Mouse (Mus musculus): ENCODE measurements around the gene Lrrc8d. TPM values are rescaled to one million over a fixed set of nuclear protein-coding genes. Genes with fewer than 3 reads are reported as not detected.

Gene Lrrc8d
- total RNA-seq, 2 experiments from 2014 or later: 47.9 to 57.7 TPM

GRCm38 (mm10) chr5:105761848-105762482 is 62.2 kb downstream of the Lrrc8d start:
- DNase-seq (ENCODE audit: extremely low spot score in 1 of 2, low spot score in 1 of 2): no peak

- DNase-seq (ENCODE audit: extremely low spot score in 1 of 2, low spot score in 1 of 2): no peak
These were observed 64.6 kb downstream of the Lrrc8d start for GRCm38 (mm10) chr5:105764369-105764768.

- no peak for DNase-seq (ENCODE audit: extremely low spot score in 1 of 2, low spot score in 1 of 2)
These were observed 65.6 kb downstream of the Lrrc8d start for GRCm38 (mm10) chr5:105765386-105765785.

GRCm38 (mm10) chr5:105776368-105776767 is 76.6 kb downstream of the Lrrc8d start:
- no peak for DNase-seq (ENCODE audit: extremely low spot score in 1 of 2, low spot score in 1 of 2)

GRCm38 (mm10) chr5:105776978-105777593 is 77.3 kb downstream of the Lrrc8d start:
- no peak for DNase-seq (ENCODE audit: extremely low spot score in 1 of 2, low spot score in 1 of 2)

- DNase-seq (ENCODE audit: extremely low spot score in 1 of 2, low spot score in 1 of 2): no peak
These were observed 77.9 kb downstream of the Lrrc8d start for GRCm38 (mm10) chr5:105777645-105778044.

GRCm38 (mm10) chr5:105778189-105778588 is 78.4 kb downstream of the Lrrc8d start:
- no peak for DNase-seq (ENCODE audit: extremely low spot score in 1 of 2, low spot score in 1 of 2)

- DNase-seq (ENCODE audit: extremely low spot score in 1 of 2, low spot score in 1 of 2): no peak
These were observed 79.0 kb downstream of the Lrrc8d start for GRCm38 (mm10) chr5:105778723-105779122.

GRCm38 (mm10) chr5:105779331-105779730 is 79.6 kb downstream of the Lrrc8d start:
- DNase-seq (ENCODE audit: extremely low spot score in 1 of 2, low spot score in 1 of 2): no peak

GRCm38 (mm10) chr5:105783848-105784247 is 84.1 kb downstream of the Lrrc8d start:
- no peak for DNase-seq (ENCODE audit: extremely low spot score in 1 of 2, low spot score in 1 of 2)

- no peak for DNase-seq (ENCODE audit: extremely low spot score in 1 of 2, low spot score in 1 of 2)
These were observed 85.0 kb downstream of the Lrrc8d start for GRCm38 (mm10) chr5:105784724-105785123.

- no peak for DNase-seq (ENCODE audit: extremely low spot score in 1 of 2, low spot score in 1 of 2)
These were observed 87.8 kb downstream of the Lrrc8d start for GRCm38 (mm10) chr5:105787577-105787976.

- DNase-seq (ENCODE audit: extremely low spot score in 1 of 2, low spot score in 1 of 2): no peak
These were observed 90.0 kb downstream of the Lrrc8d start for GRCm38 (mm10) chr5:105789801-105790200.

GRCm38 (mm10) chr5:105792331-105792801 is 92.6 kb downstream of the Lrrc8d start:
- DNase-seq (ENCODE audit: extremely low spot score in 1 of 2, low spot score in 1 of 2): no peak

GRCm38 (mm10) chr5:105792853-105793547 is 93.2 kb downstream of the Lrrc8d start:
- DNase-seq (ENCODE audit: extremely low spot score in 1 of 2, low spot score in 1 of 2): peak in 1 of 2 experiments; percentile 14

- DNase-seq (ENCODE audit: extremely low spot score in 1 of 2, low spot score in 1 of 2): no peak
These were observed 93.8 kb downstream of the Lrrc8d start for GRCm38 (mm10) chr5:105793548-105793940.

GRCm38 (mm10) chr5:105798421-105798820 is 98.7 kb downstream of the Lrrc8d start:
- no peak for DNase-seq (ENCODE audit: extremely low spot score in 1 of 2, low spot score in 1 of 2)

- DNase-seq (ENCODE audit: extremely low spot score in 1 of 2, low spot score in 1 of 2): no peak
These were observed 100.3 kb downstream of the Lrrc8d start for GRCm38 (mm10) chr5:105799850-105800635.

GRCm38 (mm10) chr5:105801031-105801529 is 101.3 kb downstream of the Lrrc8d start:
- no peak for DNase-seq (ENCODE audit: extremely low spot score in 1 of 2, low spot score in 1 of 2)

GRCm38 (mm10) chr5:105805955-105806354 is 106.2 kb downstream of the Lrrc8d start:
- no peak for DNase-seq (ENCODE audit: extremely low spot score in 1 of 2, low spot score in 1 of 2)
